Mouse (Mus musculus) spleen, postnatal 10 days (tissue): ENCODE measurements around the gene Mfsd2b.
"Not testable (repeated sequence)": the region's sequence is repeated elsewhere in the genome, so short reads cannot be mapped to it uniquely, and the experiment has no call there.

Source experiments
- DNase-seq, 2 experiments: peaks; one replicate each; pipeline ENCODE4 v3.0.0; 2021 to 2022; ENCODE audit warnings: low spot score in 2 of 2

Gene Mfsd2b

GRCm38 (mm10) chr12:4874161-4874927 is at the start of gene Mfsd2b:
Gene Mfsd2b, minus strand, starts transcription at chr12:4874359.
- peak; percentile 88 to 90 for DNase-seq

- DNase-seq = peak; percentile 70 to 85
These were observed 43.8 kb upstream of the Mfsd2b start for GRCm38 (mm10) chr12:4917805-4918591.

DNA sequence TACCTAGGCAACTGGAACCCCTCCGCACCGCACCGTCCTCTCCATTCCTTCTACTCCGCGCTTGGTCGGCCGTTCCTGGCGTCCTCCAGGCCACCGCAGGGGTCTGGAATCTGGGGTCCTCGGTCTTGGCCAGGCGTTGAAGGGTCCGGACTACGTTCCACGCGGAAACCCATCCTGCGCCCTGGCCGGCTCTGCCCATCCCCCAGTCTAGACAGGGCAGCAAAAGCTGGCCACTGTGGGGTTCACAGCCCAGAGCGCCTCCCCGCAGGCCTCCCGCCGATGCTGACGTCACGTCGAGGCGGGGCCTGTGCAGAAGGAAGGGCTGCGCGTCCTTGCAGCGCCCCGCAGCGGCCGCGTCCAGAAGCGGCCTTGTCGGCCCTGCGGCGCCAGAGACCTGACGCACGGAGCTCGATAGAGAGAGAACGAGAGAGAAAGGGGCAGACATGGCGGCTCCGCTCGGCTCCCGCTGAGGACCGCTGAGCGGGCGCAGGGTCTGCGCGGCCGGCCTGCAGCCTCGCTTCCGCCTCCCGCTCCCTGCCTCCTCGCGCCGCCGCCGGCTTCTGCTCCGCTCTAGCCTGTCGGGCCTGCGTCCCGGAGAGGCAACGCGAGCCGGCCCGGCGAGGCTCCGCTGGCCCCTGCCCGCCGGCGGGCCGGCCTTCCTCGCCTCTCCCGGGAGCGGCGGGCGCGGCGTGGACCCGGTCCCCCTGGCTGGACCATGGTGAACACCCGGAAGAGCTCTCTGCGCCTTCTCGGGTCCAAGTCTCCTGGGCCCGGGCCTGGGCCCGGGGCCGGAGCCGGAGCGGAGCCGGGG is 43.0 kb upstream of the Mfsd2b start, which contains the start of gene Atad2b:
Gene Atad2b (plus strand): TSS at position 360 of the 811 bp plus-strand sequence.
- DNase-seq = peak; percentile 98 to 99

- DNase-seq = no peak
These were observed 40.8 kb upstream of the Mfsd2b start for GRCm38 (mm10) chr12:4914944-4915343.

GRCm38 (mm10) chr12:4914441-4914840 is 40.3 kb upstream of the Mfsd2b start:
- no peak for DNase-seq

GRCm38 (mm10) chr12:4911716-4912115 is 37.6 kb upstream of the Mfsd2b start:
- no peak for DNase-seq

DNA sequence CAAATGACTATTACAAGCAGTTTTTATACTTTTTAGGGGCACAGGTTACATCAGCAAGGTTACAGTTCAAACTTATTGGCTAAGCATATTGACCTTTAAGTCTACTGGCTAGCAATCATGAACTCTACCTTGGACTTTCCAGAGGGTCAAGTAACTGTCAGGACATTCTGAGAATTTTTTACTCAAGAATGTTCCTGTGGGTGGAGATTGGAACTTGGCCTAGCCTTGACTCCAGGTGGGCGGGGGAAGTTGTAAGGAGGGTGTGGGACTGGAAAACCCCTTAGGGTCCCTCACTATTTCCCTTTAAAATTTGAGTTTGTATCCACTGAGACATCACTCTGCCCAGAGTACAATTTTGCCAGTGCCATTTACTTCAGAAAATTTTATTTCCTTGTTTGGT is 36.3 kb upstream of the Mfsd2b start:
- not testable (repeated sequence) for DNase-seq

- DNase-seq = no peak
These were observed 34.2 kb upstream of the Mfsd2b start for GRCm38 (mm10) chr12:4908391-4908790.

- peak; percentile 91 to 98 for DNase-seq
These were observed 33.1 kb upstream of the Mfsd2b start, which contains the start of gene Ubxn2a for GRCm38 (mm10) chr12:4906951-4907906. Gene Ubxn2a, minus strand, starts transcription at chr12:4907705.

DNA sequence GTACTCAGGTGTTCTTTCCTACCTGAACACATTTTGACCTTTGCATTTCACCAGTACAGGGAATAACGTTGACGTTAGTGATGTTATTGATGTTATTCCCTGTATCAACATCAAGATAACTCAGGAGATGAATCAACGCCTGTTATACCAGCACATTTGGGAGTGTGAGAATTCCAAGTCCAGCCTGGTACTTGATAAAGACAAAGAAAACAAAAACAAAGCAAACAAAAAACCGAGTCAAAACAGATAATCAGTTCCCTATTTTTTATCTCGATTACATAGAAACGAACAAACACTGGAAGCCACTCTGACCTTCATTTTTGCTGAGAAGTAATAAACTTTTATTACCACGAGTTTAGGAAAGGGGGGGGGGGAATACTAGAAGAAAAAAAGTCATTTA is 32.3 kb upstream of the Mfsd2b start:
- no peak for DNase-seq

GRCm38 (mm10) chr12:4905946-4906345 is 31.8 kb upstream of the Mfsd2b start:
- DNase-seq = peak in 1 of 2 experiments; percentile 25

DNA sequence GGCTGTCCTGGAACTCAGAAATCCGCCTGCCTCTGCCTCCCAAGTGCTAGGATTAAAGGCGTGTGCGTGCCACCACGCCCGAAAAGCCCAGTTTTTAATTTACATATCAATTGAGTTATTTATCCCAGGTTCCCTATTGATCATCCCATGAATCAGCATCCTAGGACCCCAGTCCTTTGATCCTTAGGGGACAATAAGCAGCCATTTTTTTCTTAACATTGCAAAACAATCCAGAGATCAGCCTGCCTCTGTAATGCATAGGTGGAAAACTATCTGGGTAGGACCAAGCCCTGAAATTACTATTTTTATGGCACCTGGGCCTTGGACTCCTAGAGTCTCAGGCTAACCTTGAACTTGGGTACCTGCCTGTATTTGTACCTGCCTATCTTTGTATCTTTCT is 23.9 kb upstream of the Mfsd2b start:
- DNase-seq = no peak

GRCm38 (mm10) chr12:4889891-4890290 is 15.7 kb upstream of the Mfsd2b start:
- DNase-seq = no peak

DNA sequence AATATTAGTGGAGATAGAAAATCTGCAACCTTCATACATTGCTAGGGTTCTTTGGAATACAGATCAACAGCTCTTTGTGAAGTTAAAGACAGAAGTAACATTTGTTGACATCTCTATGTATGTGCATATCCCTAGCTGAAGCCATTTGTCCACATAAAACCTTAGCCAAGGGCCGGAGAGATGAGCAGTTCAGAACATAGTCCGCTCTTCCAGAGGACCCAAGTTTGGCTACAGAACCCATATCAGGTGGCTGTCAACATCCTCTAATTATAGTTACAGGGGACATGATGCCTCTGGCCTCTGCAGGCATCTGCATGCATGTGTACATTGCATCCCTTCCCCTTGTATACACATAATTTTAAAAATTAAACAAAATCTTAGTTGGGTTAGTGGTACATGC is 15.1 kb upstream of the Mfsd2b start:
- no peak for DNase-seq

DNA sequence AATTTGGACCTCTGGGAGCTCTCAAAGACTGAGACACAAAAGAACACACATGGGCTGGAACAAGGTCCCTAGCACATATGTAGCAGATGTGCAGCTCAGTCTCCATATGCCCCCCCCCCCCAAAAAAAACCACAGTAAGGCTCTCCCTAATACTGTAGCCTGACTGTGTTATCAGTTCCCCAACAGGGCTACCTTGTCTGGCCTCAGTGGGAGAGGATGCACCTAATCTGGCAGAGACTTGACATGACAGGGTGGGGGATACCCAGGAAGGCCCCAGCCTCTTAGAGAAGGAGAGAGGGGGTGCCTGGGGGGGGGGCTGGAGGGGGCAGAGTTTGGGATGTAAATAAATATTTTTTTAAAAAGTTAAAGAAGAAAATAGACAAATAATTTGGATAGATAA is 14.6 kb upstream of the Mfsd2b start:
- no peak for DNase-seq

DNA sequence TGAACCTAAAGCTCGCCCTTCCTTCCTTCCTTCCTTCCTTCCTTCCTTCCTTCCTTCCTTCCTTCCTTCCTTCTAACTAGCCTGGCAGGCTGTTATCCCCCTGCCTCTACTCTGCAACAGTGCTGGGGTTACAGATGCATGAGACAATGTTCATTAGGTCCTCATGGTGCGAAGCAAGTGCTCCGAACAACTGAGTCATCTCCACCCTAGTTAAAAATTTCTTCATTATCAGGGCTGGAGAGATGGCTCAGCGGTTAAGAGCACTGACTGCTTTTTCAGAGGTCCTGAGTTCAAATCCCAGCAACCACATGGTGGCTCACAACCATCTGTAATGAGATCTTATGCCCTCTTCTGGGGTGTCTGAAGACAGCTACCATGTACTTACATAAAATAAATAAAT is 12.4 kb upstream of the Mfsd2b start:
- DNase-seq = not testable (repeated sequence)

DNA sequence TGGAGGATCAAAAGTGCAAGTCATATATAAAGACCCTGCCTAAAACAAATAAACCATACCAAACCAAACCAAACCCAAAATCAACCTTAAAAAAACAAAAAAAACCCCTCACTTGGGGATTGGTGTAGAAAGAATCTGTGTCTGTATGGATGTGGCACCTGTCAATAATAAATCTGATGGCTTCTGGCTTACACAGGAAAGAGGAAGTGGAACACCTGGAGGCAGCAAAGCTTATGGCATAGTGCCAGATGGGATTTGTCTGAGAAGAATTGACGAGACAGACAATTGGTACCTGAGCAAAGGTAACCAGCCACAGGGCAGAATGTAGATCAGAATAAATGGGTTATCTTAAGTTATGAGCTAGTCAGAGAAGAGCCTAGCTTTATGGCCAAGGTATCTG is 10.9 kb upstream of the Mfsd2b start:
- DNase-seq = no peak

DNA sequence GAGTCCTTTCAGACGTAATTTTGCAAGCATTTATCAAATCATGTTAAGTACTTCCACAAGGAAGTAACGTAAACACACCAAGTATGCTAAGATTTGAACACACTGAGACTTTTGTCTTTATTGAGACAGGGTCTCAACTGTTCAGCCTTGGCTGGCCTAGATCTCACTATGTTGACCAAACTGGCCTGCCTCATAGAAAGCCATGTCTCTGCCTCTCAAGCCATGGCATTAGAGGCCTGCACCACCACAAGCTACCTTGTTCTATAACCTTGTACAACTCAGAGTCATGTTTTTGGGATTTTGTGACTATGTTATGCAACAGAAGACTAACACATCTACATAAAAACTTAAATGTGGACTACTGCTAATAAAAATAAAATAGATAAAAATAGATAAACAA is 7.9 kb upstream of the Mfsd2b start:
- DNase-seq = no peak

- DNase-seq = peak in 1 of 2 experiments; percentile 63
These were observed 4.9 kb upstream of the Mfsd2b start for GRCm38 (mm10) chr12:4879048-4879447.

GRCm38 (mm10) chr12:4878296-4878783 is 4.2 kb upstream of the Mfsd2b start:
- DNase-seq = no peak

GRCm38 (mm10) chr12:4875623-4876022 is 1.5 kb upstream of the Mfsd2b start:
- DNase-seq = no peak
